Mouse (Mus musculus): Measurements from ENCODE around the gene Treh. TPM values are rescaled to one million over a fixed set of nuclear protein-coding genes. Genes with fewer than 3 reads are reported as not detected.

The Treh gene
- polyA plus RNA-seq, 1 experiment from 2014 or later, result not detected

GRCm38 (mm10) chr9:44719632-44720357, 46.8 kb downstream of the Treh start:
- WGBS, result 65% methylated on average over 8 of the region's 8 CpGs
- ATAC-seq (ENCODE audit: low FRiP score), result no peak

DNA sequence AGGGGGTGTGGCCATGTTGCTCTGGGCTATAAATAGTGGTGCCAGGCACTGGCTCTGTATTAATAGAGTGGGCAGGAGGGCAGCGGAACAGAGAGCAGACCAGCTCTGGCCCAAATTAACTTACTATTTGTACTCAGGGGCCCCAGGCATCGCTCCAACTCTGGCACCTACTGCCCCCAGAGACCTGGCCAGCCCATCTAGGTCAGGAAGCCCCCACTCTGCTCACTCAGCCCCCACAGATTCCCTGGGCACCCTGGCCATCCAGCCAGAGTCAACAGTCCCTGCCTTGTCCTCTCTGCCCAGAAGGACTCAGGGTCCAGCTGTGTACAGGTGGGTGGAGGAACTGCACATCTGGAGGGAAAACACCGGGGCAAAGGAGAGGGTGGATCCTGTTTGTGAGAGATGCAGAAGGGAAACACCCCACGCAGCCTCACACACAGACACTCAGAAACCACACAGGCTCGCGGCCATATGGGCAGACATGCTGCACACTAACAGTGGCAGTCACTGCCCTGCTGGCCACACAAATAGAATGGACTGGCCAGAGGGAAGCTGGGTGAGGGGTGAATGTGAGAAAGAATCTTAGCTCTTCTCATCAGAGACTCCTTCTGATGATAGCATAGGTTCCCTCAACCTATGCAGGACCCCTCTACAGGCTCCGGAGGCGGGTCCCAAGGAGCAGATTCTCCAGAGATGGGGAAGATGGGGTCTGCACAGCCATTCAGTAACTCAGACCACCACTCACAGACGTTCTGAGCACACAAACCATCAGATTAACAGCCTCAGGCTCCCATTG, 47.5 kb downstream of the Treh start:
- no peaks in the 10 kb centered on the region for H3K9me3 ChIP-seq
- H3K27me3 ChIP-seq, result no peaks in the 10 kb centered on the region
- peaks cover 27% of the 10 kb centered on the region for H3K36me3 ChIP-seq
- peak overlapping the region; percentile 89 for H3K27ac ChIP-seq
- WGBS, result 14% methylated on average over 9 of the region's 9 CpGs
- ATAC-seq (ENCODE audit: low FRiP score), result peak; percentile 21
- peak overlapping the region; percentile 79 for H3K4me3 ChIP-seq
- H3K4me2 ChIP-seq, result peak overlapping the region; percentile 88
- H3K4me1 ChIP-seq (replicated peaks), result peaks cover 76% of the 10 kb centered on the region
- H3K9ac ChIP-seq, result peak overlapping the region; percentile 92

More at GRCm38 (mm10) chr9:44719632-44720357, 46.8 kb downstream of the Treh start:
- peak overlapping the region; percentile 79 for H3K4me3 ChIP-seq
- H3K4me2 ChIP-seq, result peak overlapping the region; percentile 88
- H3K27me3 ChIP-seq, result no peaks in the 10 kb centered on the region
- peaks cover 68% of the 10 kb centered on the region for H3K4me1 ChIP-seq (replicated peaks)
- H3K36me3 ChIP-seq, result peaks cover 35% of the 10 kb centered on the region
- peak overlapping the region; percentile 92 for H3K9ac ChIP-seq
- no peaks in the 10 kb centered on the region for H3K9me3 ChIP-seq
- H3K27ac ChIP-seq, result peak overlapping the region; percentile 89

DNA sequence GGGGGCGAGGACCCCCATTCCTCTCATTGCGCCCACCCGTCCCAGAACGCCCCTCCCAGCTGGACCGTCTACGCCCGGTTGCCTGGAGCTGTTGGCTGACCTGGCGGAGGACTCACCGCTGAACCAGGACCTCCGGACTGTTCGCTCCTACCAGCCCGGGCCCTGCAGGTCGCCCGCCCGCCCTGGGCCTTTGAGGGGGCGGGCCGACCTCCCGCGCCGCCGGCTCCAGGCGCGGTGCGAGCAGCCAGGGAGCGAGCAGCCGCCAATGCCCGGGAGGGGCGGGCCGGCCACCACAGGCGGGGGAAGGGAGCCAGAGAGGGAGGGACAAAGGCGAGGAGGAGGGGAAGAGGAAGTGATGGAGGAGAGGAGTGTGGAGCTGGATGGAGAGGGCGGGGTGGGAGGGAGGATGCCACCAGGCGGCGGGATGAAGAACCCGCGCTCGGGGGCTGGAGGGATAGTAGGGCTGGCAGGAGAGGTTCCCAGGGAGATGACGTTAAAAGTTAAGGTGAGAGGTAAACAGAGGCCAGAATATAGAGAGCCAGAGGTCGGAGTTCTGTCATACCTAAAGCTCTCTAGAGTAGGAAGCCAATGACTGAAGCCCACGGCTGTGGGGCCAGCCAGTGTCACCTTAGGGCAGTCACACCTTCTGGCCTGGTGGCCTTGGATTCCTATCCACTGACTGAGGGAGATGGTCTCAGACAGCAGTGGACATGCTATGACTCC, 48.3 kb downstream of the Treh start:
- Histone ChIP-seq H3K27me3 (no peaks in the 10 kb centered on the region), H3K4me1 (replicated peaks) (peaks cover 83% of the 10 kb centered on the region), H3K4me3 (peak overlapping the region; percentile 79), H3K9me3 (no peaks in the 10 kb centered on the region), H3K4me2 (peak overlapping the region; percentile 88), H3K36me3 (peaks cover 20% of the 10 kb centered on the region), H3K9ac (peak overlapping the region; percentile 92), H3K27ac (peak overlapping the region; percentile 89)
- 2% methylated on average over 39 of the region's 40 CpGs for WGBS
- peak; percentile 75 for ATAC-seq (ENCODE audit: low FRiP score)

DNA sequence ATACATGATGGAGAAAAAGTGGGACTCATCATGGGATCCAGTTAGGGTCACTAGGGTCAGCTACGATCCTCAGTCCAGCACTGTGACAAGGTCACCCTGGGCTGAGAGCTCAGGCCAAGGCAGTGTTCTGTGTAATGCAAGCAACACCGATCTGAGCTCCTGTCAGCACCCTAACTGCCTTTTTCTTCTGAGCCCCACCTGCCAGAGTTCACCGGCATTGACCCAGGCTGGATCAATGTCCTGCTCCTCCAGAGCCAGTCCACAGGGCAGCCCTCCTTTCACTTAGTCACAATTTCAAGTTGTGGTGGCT, 48.8 kb downstream of the Treh start:
- Histone ChIP-seq H3K9me3 (no peaks in the 10 kb centered on the region), H3K9ac (0 out of 2 replicates have a peak overlapping the region, but pooled peaks have one; percentile 92), H3K36me3 (peaks cover 15% of the 10 kb centered on the region), H3K4me3 (peak overlapping the region; percentile 79), H3K27ac (peak overlapping the region; percentile 89), H3K27me3 (no peaks in the 10 kb centered on the region), H3K4me2 (peak overlapping the region; percentile 88), H3K4me1 (replicated peaks) (peaks cover 89% of the 10 kb centered on the region)
- WGBS, result 80% methylated on average over 3 of the region's 3 CpGs
- peak; percentile 3; the same call in 1 of the 2 replicates for ATAC-seq (ENCODE audit: low FRiP score)

GRCm38 (mm10) chr9:44722575-44722974, 49.5 kb downstream of the Treh start:
- H3K4me1 ChIP-seq (replicated peaks), result peaks cover 93% of the 10 kb centered on the region
- peak overlapping the region; percentile 10; the same call in 1 of the 2 replicates for H3K9ac ChIP-seq
- H3K27ac ChIP-seq, result peak overlapping the region; percentile 82
- H3K27me3 ChIP-seq, result no peaks in the 10 kb centered on the region
- no peak overlapping the region for H3K4me3 ChIP-seq
- no peak overlapping the region for H3K4me2 ChIP-seq
- peaks cover 7% of the 10 kb centered on the region for H3K36me3 ChIP-seq
- H3K9me3 ChIP-seq, result no peaks in the 10 kb centered on the region
- WGBS, result 37% methylated on average over 7 of the region's 7 CpGs
- no peak for ATAC-seq (ENCODE audit: low FRiP score)

DNA sequence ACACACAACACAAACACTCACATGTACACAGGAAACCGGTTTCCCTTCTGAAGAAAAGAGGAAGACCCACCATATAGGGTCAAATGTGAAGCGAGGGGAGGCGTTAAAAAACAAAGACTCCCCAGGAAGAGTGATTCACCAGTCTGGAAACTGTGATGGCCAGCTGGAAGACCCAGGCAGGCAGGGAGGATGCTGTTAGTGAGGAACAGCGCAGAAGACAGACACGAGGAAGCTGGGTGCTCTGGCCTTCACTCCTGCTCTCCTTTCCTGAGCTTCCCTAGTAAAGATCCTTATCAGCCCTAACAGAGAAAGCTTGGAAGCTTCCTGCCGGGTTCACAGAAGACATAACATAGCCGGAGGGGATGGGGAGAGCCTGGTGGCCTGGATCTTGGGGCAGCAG, 50.0 kb downstream of the Treh start:
- H3K9ac ChIP-seq, result peak overlapping the region; percentile 35; the same call in 1 of the 2 replicates
- ATAC-seq (ENCODE audit: low FRiP score), result no peak

GRCm38 (mm10) chr9:44723521-44724041, 50.5 kb downstream of the Treh start:
- peak overlapping the region; percentile 35; the same call in 1 of the 2 replicates for H3K9ac ChIP-seq

More for the DNA sequence above, 50.0 kb downstream of the Treh start:
- Histone ChIP-seq H3K4me1 (replicated peaks) (peaks cover 89% of the 10 kb centered on the region), H3K4me2 (no peak overlapping the region), H3K36me3 (peaks cover 3% of the 10 kb centered on the region), H3K27me3 (no peaks in the 10 kb centered on the region), H3K9me3 (no peaks in the 10 kb centered on the region), H3K27ac (peak overlapping the region; percentile 82), H3K4me3 (no peak overlapping the region)
- 32% methylated on average over 7 of the region's 7 CpGs for WGBS

DNA sequence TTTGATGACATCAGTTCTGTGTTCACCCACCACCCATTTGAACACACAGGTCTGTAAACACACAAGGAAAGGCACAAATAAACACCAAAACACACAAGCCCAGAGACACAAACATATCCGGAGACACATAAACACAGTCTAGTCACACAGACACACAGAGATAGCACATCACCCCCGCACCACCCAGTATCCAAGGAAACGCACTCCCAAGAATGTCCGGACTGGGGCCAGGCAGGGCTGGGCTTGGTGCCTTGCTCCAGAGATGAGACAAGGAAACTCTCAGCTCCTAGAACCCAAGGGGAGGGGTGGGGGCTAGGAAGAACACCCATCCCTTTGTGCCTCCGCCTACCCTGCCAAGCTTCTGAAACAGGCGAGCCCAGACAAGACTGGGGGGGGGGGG, 51.2 kb downstream of the Treh start:
- Histone ChIP-seq H3K9ac (no peak overlapping the region), H3K36me3 (no peaks in the 10 kb centered on the region), H3K9me3 (no peaks in the 10 kb centered on the region), H3K4me1 (replicated peaks) (peaks cover 77% of the 10 kb centered on the region), H3K4me3 (no peak overlapping the region), H3K27me3 (no peaks in the 10 kb centered on the region), H3K27ac (peak overlapping the region; percentile 82), H3K4me2 (no peak overlapping the region)
- 27% methylated on average over 6 of the region's 6 CpGs for WGBS
- no peak for ATAC-seq (ENCODE audit: low FRiP score)

More at GRCm38 (mm10) chr9:44723521-44724041, 50.5 kb downstream of the Treh start:
- no peaks in the 10 kb centered on the region for H3K9me3 ChIP-seq
- no peaks in the 10 kb centered on the region for H3K36me3 ChIP-seq
- H3K27me3 ChIP-seq, result no peaks in the 10 kb centered on the region
- ATAC-seq (ENCODE audit: low FRiP score), result no peak
- no peak overlapping the region for H3K4me2 ChIP-seq
- H3K27ac ChIP-seq, result peak overlapping the region; percentile 82
- no peak overlapping the region for H3K4me3 ChIP-seq
- 62% methylated on average over 11 of the region's 11 CpGs for WGBS
- peaks cover 83% of the 10 kb centered on the region for H3K4me1 ChIP-seq (replicated peaks)

GRCm38 (mm10) chr9:44724665-44725064, 51.6 kb downstream of the Treh start:
- H3K36me3 ChIP-seq, result no peaks in the 10 kb centered on the region
- H3K27ac ChIP-seq, result peak overlapping the region; percentile 82
- no peak for ATAC-seq (ENCODE audit: low FRiP score)
- no peak overlapping the region for H3K4me3 ChIP-seq
- no peak overlapping the region for H3K9ac ChIP-seq
- no peaks in the 10 kb centered on the region for H3K27me3 ChIP-seq
- 48% methylated on average over 2 of the region's 2 CpGs for WGBS
- H3K4me1 ChIP-seq (replicated peaks), result peaks cover 72% of the 10 kb centered on the region
- H3K4me2 ChIP-seq, result no peak overlapping the region
- H3K9me3 ChIP-seq, result no peaks in the 10 kb centered on the region

- 49% methylated on average over 10 of the region's 10 CpGs for WGBS
- Histone ChIP-seq H3K4me2 (no peak overlapping the region), H3K9me3 (no peaks in the 10 kb centered on the region), H3K36me3 (no peaks in the 10 kb centered on the region), H3K27me3 (no peaks in the 10 kb centered on the region), H3K4me3 (no peak overlapping the region), H3K9ac (no peak overlapping the region), H3K4me1 (replicated peaks) (peaks cover 58% of the 10 kb centered on the region), H3K27ac (peak overlapping the region; percentile 50)
- no peak for ATAC-seq (ENCODE audit: low FRiP score)
Observed at GRCm38 (mm10) chr9:44726431-44727146, 53.6 kb downstream of the Treh start.

GRCm38 (mm10) chr9:44727441-44727840, 54.4 kb downstream of the Treh start:
- Histone ChIP-seq H3K4me3 (no peak overlapping the region), H3K27me3 (peaks cover 3% of the 10 kb centered on the region), H3K36me3 (no peaks in the 10 kb centered on the region), H3K9me3 (no peaks in the 10 kb centered on the region), H3K4me1 (replicated peaks) (peaks cover 50% of the 10 kb centered on the region), H3K4me2 (no peak overlapping the region), H3K27ac (0 out of 2 replicates have a peak overlapping the region, but pooled peaks have one; percentile 50), H3K9ac (no peak overlapping the region)
- no peak for ATAC-seq (ENCODE audit: low FRiP score)
- 67% methylated on average over 5 of the region's 5 CpGs for WGBS

Measured in hindbrain, embryonic 13.5 days (tissue).